Mouse (Mus musculus) frontal cortex, postnatal 14 days (tissue): ENCODE data around the gene Pianp.
"Not testable (repeated sequence)": the region's sequence is repeated elsewhere in the genome, so short reads cannot be mapped to it uniquely, and the experiment has no call there.

Experiments
- DNase-seq, 2 experiments: peaks; one replicate each; pipeline ENCODE4 v3.0.0; 2022; ENCODE audit warnings: low spot score in 2 of 2

Gene Pianp

GRCm38 (mm10) chr6:125008060-125008459 is 11.6 kb downstream of the Pianp start:
- no peak for DNase-seq

GRCm38 (mm10) chr6:125008586-125009128 is 12.2 kb downstream of the Pianp start:
- DNase-seq: peak; percentile 96 to 99

DNA sequence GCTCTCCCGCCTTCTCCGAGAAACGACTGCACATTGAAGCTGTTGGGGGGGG is 12.5 kb downstream of the Pianp start, which contains the start of gene Zfp384:
Zfp384 (plus strand) TSS at position 17 of the 52 bp plus-strand sequence.
- no peak for DNase-seq

DNA sequence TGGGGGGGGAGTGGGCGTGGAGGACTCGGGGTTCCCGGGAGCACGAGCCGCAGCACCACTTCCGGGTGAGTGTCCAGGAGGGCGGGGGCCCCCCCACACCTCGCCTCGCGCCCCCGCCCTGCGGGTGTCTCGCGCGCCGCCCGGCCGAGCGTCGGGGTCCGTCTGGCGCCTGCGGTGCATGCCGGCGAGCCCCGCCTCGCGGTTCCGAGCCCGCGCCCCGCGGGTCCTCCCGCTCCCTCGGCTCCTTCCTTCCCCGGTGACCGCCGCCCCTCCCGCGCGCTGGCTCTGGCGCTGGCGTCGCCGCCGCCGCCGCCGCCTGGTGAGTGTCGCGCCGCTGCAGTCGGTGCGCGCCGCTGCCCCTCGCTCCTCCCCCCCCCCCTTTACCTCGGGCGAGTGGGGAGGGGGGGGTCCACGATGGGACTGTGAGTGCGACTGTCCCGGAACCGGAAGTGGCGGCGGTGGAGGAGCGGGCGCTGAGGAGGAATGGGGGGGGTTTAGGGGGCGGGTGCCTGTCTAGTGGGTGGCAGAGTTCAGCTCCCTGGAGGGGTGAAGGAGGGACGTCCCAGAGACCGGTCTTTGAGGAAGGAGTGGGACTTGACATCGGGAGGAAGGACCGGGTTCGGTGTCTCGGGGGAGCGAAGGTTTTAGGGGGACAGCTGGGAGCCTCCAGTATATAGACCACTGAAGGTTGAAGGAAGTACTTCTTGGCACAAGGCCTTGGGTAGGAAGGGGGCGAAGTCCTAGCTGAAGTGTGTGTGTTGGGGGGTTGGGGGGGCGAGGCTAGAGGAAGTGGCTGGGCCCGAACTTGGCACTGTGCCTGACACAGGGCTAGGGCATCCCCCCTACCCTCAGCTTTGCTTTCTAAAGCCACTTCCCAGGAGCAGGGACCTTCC is 12.9 kb downstream of the Pianp start:
- peak in 1 of 2 experiments; percentile 56 for DNase-seq

DNA sequence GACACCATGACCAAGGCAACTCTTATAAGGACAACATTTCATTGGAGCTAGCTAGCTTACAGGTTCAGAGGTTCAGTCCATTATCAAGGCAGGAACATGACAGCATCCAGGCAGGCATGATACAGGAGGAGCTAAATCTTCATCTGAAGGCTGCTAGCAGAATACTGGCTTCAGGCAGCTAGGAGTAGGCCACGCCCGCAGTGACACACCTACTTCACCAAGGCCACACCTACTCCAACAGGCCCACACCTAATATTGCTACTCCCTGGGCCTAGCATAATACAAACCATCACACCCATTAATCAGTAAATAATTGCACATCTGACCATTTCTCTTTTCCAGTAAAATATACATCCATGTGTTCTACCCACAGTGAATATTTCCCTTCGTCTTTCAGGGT is 21.2 kb downstream of the Pianp start:
- DNase-seq: no peak

GRCm38 (mm10) chr6:125030532-125030931 is 34.0 kb downstream of the Pianp start:
- not testable (repeated sequence) for DNase-seq

- DNase-seq: no peak
Observed at GRCm38 (mm10) chr6:125031604-125032003, 35.1 kb downstream of the Pianp start.

DNA sequence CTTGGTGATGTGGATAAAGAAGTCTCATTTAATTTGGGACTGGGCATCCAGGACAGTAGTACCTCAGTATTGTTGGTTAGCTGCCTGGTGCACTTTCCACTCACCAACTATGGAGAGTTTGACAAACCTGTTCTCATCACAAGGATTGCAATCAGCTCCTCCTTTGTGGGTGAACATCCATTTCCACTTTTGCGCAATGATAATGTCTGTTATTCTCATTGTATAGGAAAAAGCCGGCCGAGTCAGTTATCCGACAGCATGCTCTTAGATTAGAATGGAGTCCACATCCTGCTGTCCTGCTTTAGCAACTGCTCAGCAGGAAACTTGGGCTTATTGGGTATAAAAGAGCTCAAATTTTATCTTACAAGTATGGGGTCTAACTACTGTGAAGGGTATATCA is 42.2 kb downstream of the Pianp start:
- no peak for DNase-seq

- DNase-seq: no peak
Observed at GRCm38 (mm10) chr6:125039131-125039530, 42.6 kb downstream of the Pianp start.

GRCm38 (mm10) chr6:125039533-125040153 is 43.1 kb downstream of the Pianp start, which contains the start of gene Ing4:
Gene Ing4 (plus strand): TSS chr6:125039760.
- peak; percentile 84 to 87 for DNase-seq

DNA sequence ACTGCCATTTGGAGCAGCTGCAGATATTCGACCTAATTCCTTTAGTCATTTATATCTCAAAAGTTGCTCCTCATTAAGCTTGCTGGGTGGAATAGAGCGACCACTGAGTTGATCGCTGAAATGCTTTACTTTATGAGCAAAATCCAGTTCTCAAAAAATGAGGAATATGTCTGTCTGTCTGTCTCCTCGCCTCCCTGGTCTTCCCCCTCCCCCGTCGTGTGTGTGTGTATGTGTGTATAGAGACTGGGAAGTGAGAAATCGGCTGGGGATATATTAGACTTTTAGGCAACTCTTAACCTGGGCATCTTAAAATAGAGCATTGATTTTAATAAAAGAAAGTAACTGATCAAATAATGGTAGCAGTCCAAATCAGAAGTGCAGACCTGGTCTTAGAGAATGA is 43.7 kb downstream of the Pianp start:
- no peak for DNase-seq

- no peak for DNase-seq
Observed at GRCm38 (mm10) chr6:125041047-125041446, 44.6 kb downstream of the Pianp start.

DNA sequence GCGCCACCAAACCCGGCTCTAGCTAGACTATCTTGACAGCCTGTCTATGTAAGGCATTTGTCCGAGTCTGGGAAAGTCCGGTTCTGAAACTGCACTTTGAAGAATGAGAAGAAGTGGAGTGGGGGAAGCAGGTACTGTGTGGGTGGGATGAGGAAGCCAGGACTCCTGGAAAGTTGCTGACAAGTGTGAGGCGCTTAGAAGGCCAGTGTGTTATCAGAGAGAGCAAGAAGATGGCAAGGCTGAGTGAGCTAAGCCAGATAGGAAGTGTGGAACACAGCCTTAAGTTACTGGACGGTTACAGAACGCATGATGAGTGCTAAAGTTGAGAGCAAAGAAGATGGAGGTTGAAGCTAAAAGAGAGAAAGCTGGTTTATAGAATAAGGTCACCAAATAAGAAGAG is 45.6 kb downstream of the Pianp start:
- no peak for DNase-seq

DNA sequence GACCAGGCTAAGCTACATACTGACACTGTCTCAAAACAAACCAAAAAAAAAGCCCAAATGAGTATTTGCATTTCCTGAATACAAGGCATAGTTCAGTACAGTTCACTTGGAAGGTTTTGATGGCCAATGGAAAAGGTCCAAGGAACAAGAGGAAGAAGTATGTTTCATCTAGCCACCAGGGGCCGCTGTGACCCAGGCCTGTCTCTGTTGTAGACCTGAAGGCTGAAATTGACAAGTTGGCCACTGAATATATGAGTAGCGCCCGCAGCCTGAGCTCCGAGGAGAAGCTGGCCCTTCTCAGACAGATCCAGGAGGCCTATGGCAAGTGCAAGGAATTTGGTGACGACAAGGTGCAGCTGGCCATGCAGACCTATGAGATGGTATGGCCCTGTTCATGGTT is 50.2 kb downstream of the Pianp start:
- peak; percentile 39 to 67 for DNase-seq

DNA sequence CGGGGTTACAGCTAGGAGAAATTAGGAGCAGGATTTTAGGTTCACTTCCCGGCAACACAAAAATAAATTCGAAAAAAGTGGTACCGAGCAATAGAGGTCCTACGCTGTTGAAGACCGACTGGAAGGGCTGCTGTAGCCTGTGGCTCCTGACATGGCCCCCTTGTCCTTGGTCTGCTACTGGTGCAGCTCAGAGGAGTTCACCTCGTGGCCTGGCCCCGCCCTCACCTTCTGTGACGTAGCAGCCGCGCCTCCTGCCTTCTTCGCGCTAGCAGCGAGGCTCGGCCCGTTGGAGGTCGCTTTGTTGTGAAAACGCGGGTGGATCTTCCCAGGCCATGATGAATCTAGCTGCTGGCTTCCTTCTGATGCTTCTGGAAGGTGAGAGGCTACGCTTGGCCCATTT is 53.2 kb downstream of the Pianp start, which contains the start of gene Acrbp:
Acrbp (plus strand) TSS at position 12 of the 400 bp plus-strand sequence.
- DNase-seq: no peak

DNA sequence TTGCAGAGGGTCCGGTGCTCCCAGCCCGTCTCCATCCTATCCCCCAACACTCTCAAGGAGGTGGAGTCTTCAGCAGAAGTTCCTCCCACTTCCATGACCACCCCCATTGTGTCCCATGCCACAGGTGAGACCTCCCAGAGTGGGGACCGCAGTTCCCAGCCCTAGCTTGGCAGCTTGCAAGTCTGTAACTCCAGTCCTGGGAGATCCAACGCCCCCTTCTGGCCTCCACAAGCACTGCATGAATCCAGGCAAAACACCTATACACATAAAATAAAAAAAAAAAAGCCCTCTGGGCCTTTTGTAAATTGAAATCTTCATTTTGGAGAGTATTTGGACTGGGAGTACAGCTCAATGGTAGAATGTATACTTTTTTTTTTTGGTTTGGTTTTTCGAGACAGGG is 54.7 kb downstream of the Pianp start:
- DNase-seq: no peak
